Mouse (Mus musculus): Measurements from ENCODE around the gene Cfp. TPM values are rescaled to one million over a fixed set of nuclear protein-coding genes. Genes with fewer than 3 reads are reported as not detected.

Gene Cfp
- 12.5 TPM for polyA plus RNA-seq (2014; fragmentation: Illumina TruSeq; extraction: RNeasy Lipid Tissue Mini Kit (QIAGEN cat#74804); ENCODE audit: low read depth, low replicate concordance)

DNA sequence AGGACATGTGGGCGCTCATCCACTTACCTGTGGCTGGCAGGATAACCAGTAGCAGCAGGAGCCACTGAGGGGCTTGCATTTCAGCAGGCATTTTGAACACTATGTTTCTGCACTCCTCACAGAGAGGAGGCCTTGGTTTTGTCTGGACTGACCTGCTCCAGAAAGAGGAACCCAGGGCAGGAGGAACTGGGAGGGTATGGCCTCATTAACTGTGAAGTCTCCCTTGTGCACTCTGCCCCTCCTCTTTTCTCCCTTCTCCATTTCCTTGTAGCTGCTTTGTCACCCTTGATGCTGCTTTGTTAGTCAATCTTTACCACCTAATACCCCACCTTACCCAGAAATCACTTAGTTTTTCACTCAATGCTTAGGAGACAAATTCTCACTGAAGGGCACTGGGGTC lies at the start of gene Cfp:
Gene Cfp (minus strand): TSS at position 192 of the 400 bp plus-strand sequence.

DNA sequence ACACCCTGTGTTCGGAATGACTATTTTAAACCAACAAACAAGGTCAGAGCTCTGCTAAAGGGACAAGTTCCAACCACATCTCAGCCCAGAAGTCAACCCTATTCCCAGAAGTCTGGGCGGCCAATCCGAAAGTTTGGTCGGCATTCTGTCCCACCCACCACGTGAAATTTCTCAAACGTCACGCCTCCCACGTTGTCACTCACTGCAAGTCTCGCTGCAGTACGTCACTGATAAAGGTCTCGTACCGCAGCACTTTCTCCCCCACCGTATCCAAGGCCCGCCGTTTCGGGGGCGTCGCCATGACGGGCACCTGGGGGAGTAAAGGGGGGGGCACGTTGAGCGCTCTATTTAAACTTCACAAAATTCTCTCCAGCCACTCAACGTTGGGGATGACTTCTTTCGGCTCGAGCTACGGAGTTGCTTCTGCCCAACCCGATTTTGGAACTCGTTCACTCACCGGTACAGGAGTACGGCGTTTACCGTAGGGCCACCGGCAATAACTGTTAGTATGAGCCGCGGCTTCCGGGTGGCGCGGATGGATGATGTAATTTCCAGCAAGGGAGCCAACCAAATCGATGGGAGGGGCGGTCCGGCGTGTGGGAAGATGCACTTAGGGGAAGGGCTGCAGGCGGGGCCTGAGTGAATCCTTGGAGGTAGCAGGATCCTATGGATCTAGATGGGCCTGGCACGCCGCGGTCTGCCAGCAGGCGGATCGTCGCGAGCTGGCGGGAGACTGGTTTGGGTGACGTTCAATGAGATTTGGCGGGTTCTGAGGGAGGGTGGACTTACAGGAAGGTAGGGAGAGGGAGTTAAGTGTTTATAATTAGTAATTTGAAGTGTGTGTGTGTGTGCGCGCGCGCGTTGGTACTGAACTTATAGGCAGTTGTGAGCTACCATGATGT lies 30.4 kb upstream of the Cfp start, which contains the start of gene Uxt:
Gene Uxt (minus strand): TSS at position 541 of the 902 bp plus-strand sequence.

DNA sequence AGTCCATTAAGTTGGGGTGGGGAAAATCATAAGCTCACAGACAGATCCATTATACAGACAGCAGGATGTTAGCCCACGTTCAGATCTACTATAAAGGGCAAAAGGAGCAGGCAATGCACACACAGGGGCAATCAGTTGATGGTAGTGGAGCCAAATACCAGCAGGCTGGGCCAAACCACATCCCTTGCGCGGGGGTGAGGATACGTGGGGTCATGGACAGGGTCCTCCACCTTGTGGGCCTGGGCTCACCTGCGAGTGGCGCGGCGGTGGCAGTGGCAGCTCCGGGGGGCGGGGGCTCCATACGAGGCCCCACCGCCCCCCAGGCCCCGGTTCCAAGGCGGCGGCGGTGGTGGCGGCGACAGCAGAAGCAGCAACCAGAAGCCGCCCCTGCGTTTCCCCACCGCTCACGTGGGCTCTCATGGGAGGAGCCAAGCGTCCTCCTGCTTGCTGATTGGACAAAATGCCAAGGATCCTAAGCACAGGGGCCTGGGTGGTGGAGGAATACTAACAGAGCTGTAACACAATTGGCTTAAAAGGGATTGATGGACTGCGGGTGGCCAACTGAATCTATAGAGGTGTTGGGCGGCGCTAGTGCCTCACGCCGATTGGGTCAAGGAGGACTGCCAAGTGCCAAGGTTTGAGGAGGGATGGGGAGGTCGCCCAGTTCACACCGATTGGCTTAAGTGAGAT lies 19.0 kb upstream of the Cfp start, which contains the start of gene Elk1:
Gene Elk1 (minus strand): TSS at position 418 of the 690 bp plus-strand sequence.

DNA sequence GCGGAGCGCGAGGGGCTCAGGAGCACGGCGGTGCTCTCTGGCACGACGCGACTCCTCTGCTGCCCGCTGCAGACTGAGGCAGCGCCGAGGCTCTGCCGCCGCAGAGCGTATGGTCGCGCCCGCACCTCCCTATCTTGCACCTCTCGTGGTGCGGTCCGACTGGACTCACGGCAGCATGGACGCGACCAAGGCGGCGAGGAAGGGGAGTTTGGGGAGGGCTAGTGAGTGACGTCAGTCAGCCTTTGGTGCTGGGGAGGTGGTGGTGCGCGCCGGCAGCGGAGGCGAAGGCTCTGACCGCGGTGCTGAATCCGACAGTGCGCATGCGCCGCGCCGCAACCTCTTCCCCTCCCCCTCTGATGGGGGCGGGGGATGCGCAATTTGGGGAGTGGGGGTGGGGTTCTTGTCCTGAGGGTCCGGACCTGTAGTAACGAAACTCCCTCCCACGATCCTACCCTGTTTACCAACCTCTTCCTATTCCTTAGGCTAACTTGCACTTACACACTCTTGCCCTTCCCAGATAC lies 10.5 kb downstream of the Cfp start, which contains the start of gene Syn1:
Gene Syn1 (minus strand): TSS at position 161 of the 521 bp plus-strand sequence.

Other genes starting within 250 kb of the Cfp start
- gene Cdk16, start 243.6 kb downstream of the Cfp start, polyA plus RNA-seq (2014; fragmentation: Illumina TruSeq; extraction: RNeasy Lipid Tissue Mini Kit (QIAGEN cat#74804); ENCODE audit: low read depth, low replicate concordance), result 133 TPM
- 7.5 TPM for gene Usp11, start 227.6 kb downstream of the Cfp start, polyA plus RNA-seq (2014; fragmentation: Illumina TruSeq; extraction: RNeasy Lipid Tissue Mini Kit (QIAGEN cat#74804); ENCODE audit: low read depth, low replicate concordance)
- gene Araf, start 133.7 kb downstream of the Cfp start, polyA plus RNA-seq (2014; fragmentation: Illumina TruSeq; extraction: RNeasy Lipid Tissue Mini Kit (QIAGEN cat#74804); ENCODE audit: low read depth, low replicate concordance), result 117 TPM
- gene Timp1, start 61.4 kb downstream of the Cfp start, polyA plus RNA-seq (2014; fragmentation: Illumina TruSeq; extraction: RNeasy Lipid Tissue Mini Kit (QIAGEN cat#74804); ENCODE audit: low read depth, low replicate concordance), result 8.4 TPM
- 0.13 TPM for gene Syn1, start 10.6 kb downstream of the Cfp start, polyA plus RNA-seq (2014; fragmentation: Illumina TruSeq; extraction: RNeasy Lipid Tissue Mini Kit (QIAGEN cat#74804); ENCODE audit: low read depth, low replicate concordance)
- 11.5 TPM for gene Elk1, start 19.1 kb upstream of the Cfp start, polyA plus RNA-seq (2014; fragmentation: Illumina TruSeq; extraction: RNeasy Lipid Tissue Mini Kit (QIAGEN cat#74804); ENCODE audit: low read depth, low replicate concordance)
- 65.0 TPM for gene Uxt, start 30.5 kb upstream of the Cfp start, polyA plus RNA-seq (2014; fragmentation: Illumina TruSeq; extraction: RNeasy Lipid Tissue Mini Kit (QIAGEN cat#74804); ENCODE audit: low read depth, low replicate concordance)
- gene Zfp182, start 130.8 kb upstream of the Cfp start, polyA plus RNA-seq (2014; fragmentation: Illumina TruSeq; extraction: RNeasy Lipid Tissue Mini Kit (QIAGEN cat#74804); ENCODE audit: low read depth, low replicate concordance), result 5.2 TPM
- not detected for gene Spaca5, start 136.9 kb upstream of the Cfp start, polyA plus RNA-seq (2014; fragmentation: Illumina TruSeq; extraction: RNeasy Lipid Tissue Mini Kit (QIAGEN cat#74804); ENCODE audit: low read depth, low replicate concordance)
- 0.18 TPM for gene Zfp300, start 158.0 kb upstream of the Cfp start, polyA plus RNA-seq (2014; fragmentation: Illumina TruSeq; extraction: RNeasy Lipid Tissue Mini Kit (QIAGEN cat#74804); ENCODE audit: low read depth, low replicate concordance)
- gene Ssxa1, start 184.3 kb upstream of the Cfp start, polyA plus RNA-seq (2014; fragmentation: Illumina TruSeq; extraction: RNeasy Lipid Tissue Mini Kit (QIAGEN cat#74804); ENCODE audit: low read depth, low replicate concordance), result not detected
- gene Gm21876, start 244.1 kb upstream of the Cfp start, polyA plus RNA-seq (2014; fragmentation: Illumina TruSeq; extraction: RNeasy Lipid Tissue Mini Kit (QIAGEN cat#74804); ENCODE audit: low read depth, low replicate concordance), result not detected